11 mouse cellular contexts compared by ENCODE assay signal in the genomic region with DNA sequence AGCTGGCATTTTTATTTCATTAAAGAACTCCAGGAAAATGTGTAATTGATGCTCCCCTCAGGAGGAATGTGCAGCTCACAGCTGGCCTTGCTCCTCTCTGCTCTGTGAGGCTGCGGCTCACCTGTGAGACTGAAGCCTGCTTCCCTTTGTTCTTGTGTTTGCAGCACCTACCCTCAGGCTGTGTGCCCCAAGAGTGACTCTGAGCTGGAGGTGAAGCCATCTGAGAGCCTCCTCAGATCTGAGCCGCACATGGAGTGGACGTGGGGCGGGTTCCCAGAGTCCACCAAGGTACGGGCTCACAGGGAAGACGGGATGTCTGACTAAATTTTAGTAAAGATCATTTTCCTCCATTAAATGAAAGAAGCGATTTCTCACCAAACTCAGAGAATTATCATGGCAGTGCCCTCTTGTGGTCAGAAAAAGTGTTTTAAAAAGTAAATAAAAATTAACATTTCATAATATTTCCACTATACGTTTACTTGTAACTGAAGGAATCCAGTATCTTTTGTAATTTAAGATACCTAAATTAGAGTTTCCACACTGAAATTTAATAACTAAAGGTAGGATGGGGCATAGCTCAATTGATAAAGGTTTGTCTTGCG. TPM values are rescaled to one million over a fixed set of nuclear protein-coding genes. Genes with fewer than 3 reads are reported as not detected.
DNase-seq lines count a peak whose midpoint lies in the region; ATAC-seq and TF ChIP-seq lines count a peak whose summit lies in the region.
"Had no signal": no experiment of that assay in that cellular context is flagged by ENCODE, and none has a peak within 500 bp of the region (broad histone marks: within the 10 kb centered on the region; RNA-seq: fewer than 3 reads in every experiment).

No protein-coding gene starts in this region.

- no peak overlapping the region for H3K27ac ChIP-seq in heart, adult 2 months
- no peak overlapping the region for H3K27ac ChIP-seq in heart, embryonic 10.5 days
- H3K27ac ChIP-seq in thymus, adult 2 months (ENCODE audit: control insufficient read depth, insufficient read depth, low read length), result no peak overlapping the region
- peak overlapping the region; percentile 64 for H3K27ac ChIP-seq in liver, embryonic 12.5 days
- H3K27ac ChIP-seq: macrophage had no signal

- no peak overlapping the region for H3K4me2 ChIP-seq in liver, embryonic 12.5 days

- H3K79me2 ChIP-seq in heart, adult 2 months (replicated peaks; ENCODE audit: control insufficient read depth, insufficient read depth, low read length), result no peaks in the 10 kb centered on the region

- 0 out of 2 replicates have a peak, but pooled peaks have one; percentile 34 for ATAC-seq in liver, embryonic 12.5 days
- ATAC-seq in megakaryocyte, adult 5-6 weeks (ENCODE audit: poor library complexity, severe bottlenecking), result no peak

- DNase-seq in heart, adult 2 months, result no peak
- no peak for DNase-seq in heart, embryonic 10.5 days (ENCODE audit: low spot score)
- DNase-seq in thymus, adult 2 months, result no peak
- no peak for DNase-seq in thymus, postnatal 10 days (ENCODE audit: low spot score in 2 of 2)
- DNase-seq in spleen, postnatal 4 days (ENCODE audit: low spot score in 2 of 2), result no peak
- no peak for DNase-seq in T-cell, adult 2 months (ENCODE audit: low spot score)

- no peaks in the 10 kb centered on the region for H3K36me3 ChIP-seq in heart, adult 2 months (ENCODE audit: control insufficient read depth, insufficient read depth, low read length)
- H3K36me3 ChIP-seq in heart, embryonic 10.5 days, result peaks cover 32% of the 10 kb centered on the region
- 0 out of 2 replicates have a peak, but pooled peaks cover 6% of the 10 kb centered on the region for H3K36me3 ChIP-seq in thymus, adult 2 months (ENCODE audit: control insufficient read depth, insufficient read depth, low read length)
- peaks cover 86% of the 10 kb centered on the region for H3K36me3 ChIP-seq in liver, embryonic 12.5 days

- no peaks in the 10 kb centered on the region for H3K9me3 ChIP-seq in heart, embryonic 10.5 days
- no peaks in the 10 kb centered on the region for H3K9me3 ChIP-seq in liver, embryonic 12.5 days (replicated peaks)
- H3K9me3 ChIP-seq: G1E had no signal

- 79% methylated on average over 9 of the region's 9 CpGs for WGBS in heart, adult 2 months
- 83% methylated on average over 9 of the region's 9 CpGs for WGBS in heart, embryonic 10.5 days
- 84% methylated on average over 9 of the region's 9 CpGs for WGBS in thymus, adult 2 months
- 76% methylated on average over 9 of the region's 9 CpGs for WGBS in liver, embryonic 12.5 days (ENCODE audit: insufficient replicate concordance)

- no peak overlapping the region for H3K9ac ChIP-seq in heart, adult 2 months (ENCODE audit: low read depth, low read length)
- H3K9ac ChIP-seq in liver, embryonic 12.5 days, result no peak overlapping the region

- no peak for TF ChIP-seq POLR2A in heart, adult 2 months (IDR thresholded peaks at IDR 0.05; ENCODE audit: insufficient read depth, low read depth, low read length)
- TF ChIP-seq POLR2A in thymus, adult 2 months (IDR thresholded peaks at IDR 0.05; ENCODE audit: control insufficient read depth, extremely low read depth, insufficient read depth, low read length, poor library complexity), result no peak

- intact Hi-C loops in heart, adult 2 months (cut with DNase I), result no loop called here

- TF ChIP-seq EP300 in heart, adult 2 months (IDR thresholded peaks at IDR 0.05; ENCODE audit: insufficient read depth, low read depth, low read length), result no peak

- peak; percentile 65 for TF ChIP-seq CTCF in heart, adult 2 months (IDR thresholded peaks at IDR 0.05)
- 0 out of 2 replicates have a peak, but pooled peaks have one; percentile 18 for TF ChIP-seq CTCF in thymus, adult 2 months (IDR thresholded peaks at IDR 0.05; ENCODE audit: borderline replicate concordance, control insufficient read depth, extremely low read depth, insufficient read depth, low read length, poor library complexity)

- H3K27me3 ChIP-seq in heart, adult 2 months (ENCODE audit: control insufficient read depth, insufficient read depth, low read length), result no peaks in the 10 kb centered on the region
- no peaks in the 10 kb centered on the region for H3K27me3 ChIP-seq in heart, embryonic 10.5 days (ENCODE audit: insufficient read depth, poor library complexity, severe bottlenecking)
- H3K27me3 ChIP-seq in thymus, adult 2 months (ENCODE audit: control insufficient read depth, insufficient read depth, low read length), result no peaks in the 10 kb centered on the region
- H3K27me3 ChIP-seq in liver, embryonic 12.5 days (replicated peaks), result no peaks in the 10 kb centered on the region

- no peak overlapping the region for H3K4me3 ChIP-seq in heart, adult 2 months
- no peak overlapping the region for H3K4me3 ChIP-seq in heart, embryonic 10.5 days
- H3K4me3 ChIP-seq in thymus, adult 2 months (ENCODE audit: control insufficient read depth, insufficient read depth, low read length), result no peak overlapping the region
- H3K4me3 ChIP-seq in liver, embryonic 12.5 days, result no peak overlapping the region
- H3K4me3 ChIP-seq: erythroblast, embryonic 14.5 days had no signal

- H3K4me1 ChIP-seq in heart, adult 2 months (ENCODE audit: control insufficient read depth, insufficient read depth, low read length), result no peaks in the 10 kb centered on the region
- peaks cover 11% of the 10 kb centered on the region; the same call in 1 of the 2 replicates for H3K4me1 ChIP-seq in heart, embryonic 10.5 days
- no peaks in the 10 kb centered on the region for H3K4me1 ChIP-seq in thymus, adult 2 months (replicated peaks; ENCODE audit: control insufficient read depth, insufficient read depth, low read length)
- H3K4me1 ChIP-seq in liver, embryonic 12.5 days, result peaks cover 40% of the 10 kb centered on the region

RNA-seq across cellular contexts. Expression of a gene that starts 47.8 kb away (rescaled TPM):
- total RNA-seq in heart, adult 2 months (2021), result 10 to 100 TPM in 1 of 2 experiments, 1 to 10 TPM in 1; 6.0 to 13.1 TPM
- 3.4 and 4.7 TPM in 2 replicates for polyA plus RNA-seq in heart, adult 2 months (2012; rRNA removed)
- polyA plus RNA-seq in heart, embryonic 10.5 days (2016; fragmentation: Nextera tagmentation; extraction: Ambion mirVana), result 20.9 and 24.2 TPM in 2 replicates
- polyA plus RNA-seq in thymus, adult 2 months (2012; rRNA removed), result 16.7 and 17.4 TPM in 2 replicates
- 40.1 and 42.5 TPM in 2 replicates for polyA plus RNA-seq in liver, embryonic 12.5 days (2016; fragmentation: Nextera tagmentation; extraction: Ambion mirVana)
- 21.7 and 25.3 TPM in 2 replicates for total RNA-seq in megakaryocyte, adult 5-6 weeks (2015)
- total RNA-seq in megakaryocyte, adult 5-6 weeks (2017), result 31.4 and 38.1 TPM in 2 replicates
